Mouse (Mus musculus): ENCODE results near the gene Slc39a2.

Gene Slc39a2

DNA sequence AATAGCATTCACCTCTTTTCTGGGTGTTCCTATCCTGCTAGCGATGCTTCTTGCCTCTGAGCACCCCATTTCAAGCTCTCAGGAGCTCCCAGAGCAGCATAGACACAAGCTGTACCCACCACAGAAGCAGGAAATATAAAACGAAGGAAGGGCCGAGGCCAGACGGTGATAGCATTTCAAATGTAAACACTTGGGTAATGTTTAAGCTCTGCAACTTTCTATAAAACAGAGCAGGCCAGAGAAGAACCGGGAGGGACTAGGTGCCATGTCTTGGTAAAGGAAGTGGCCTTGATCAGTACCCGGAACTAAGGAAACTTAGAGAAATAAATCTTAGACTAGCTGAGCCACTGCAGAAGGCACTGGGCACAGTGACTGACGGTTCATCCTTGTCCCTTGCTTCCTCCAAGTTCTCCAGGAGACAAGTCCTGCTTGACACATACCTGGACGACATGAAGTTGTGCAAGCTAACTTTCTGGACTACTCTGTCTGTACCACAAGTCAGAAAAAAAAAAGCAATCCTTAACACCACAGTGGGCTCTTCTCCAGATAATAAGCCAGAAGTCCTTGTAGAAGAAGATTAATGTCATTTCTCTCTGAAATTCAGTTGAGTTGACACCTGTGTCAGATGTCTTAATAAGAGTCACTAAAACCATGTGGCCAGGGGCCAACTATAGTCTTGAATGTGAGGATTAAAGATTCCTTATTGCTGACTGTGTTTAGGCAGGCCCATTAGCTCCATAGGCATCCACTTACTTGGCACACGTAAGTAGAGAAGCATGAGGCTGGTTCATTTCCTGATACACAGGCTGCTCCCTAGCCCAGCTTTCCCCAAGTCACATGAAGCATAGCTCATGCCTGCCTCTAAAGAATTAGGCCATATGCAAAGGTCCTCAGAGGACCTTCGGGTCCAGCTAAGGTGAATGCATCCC lies 39.7 kb downstream of the Slc39a2 start:
- no peak for DNase-seq (ENCODE audit: low spot score)

- DNase-seq (ENCODE audit: low spot score), result no peak
Observed at GRCm38 (mm10) chr14:51939005-51939404, 46.3 kb downstream of the Slc39a2 start.

- no peak for DNase-seq (ENCODE audit: low spot score)
Observed at GRCm38 (mm10) chr14:51940944-51941560, 48.4 kb downstream of the Slc39a2 start.

DNA sequence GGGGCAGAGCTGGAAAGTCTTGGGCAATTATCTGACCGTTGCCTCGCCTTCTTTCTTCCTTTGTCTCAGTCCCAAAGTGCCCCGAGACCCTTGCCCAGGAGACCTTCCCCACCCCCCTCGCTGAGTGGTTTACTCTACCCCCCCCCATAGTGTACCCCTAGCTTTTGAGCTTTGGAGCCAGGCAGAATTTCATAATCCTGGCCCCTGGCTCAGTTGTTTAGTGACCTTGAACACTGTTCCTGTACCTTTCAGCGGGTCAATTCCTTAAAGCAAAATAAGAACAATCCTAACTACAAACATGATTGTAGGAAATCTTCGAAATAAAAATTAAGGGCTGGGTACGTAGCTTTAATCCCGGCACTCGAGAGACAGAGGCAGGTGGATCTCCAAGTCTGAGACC lies 48.9 kb downstream of the Slc39a2 start:
- DNase-seq (ENCODE audit: low spot score), result no peak

GRCm38 (mm10) chr14:51942236-51942635 lies 49.5 kb downstream of the Slc39a2 start:
- no peak for DNase-seq (ENCODE audit: low spot score)

DNA sequence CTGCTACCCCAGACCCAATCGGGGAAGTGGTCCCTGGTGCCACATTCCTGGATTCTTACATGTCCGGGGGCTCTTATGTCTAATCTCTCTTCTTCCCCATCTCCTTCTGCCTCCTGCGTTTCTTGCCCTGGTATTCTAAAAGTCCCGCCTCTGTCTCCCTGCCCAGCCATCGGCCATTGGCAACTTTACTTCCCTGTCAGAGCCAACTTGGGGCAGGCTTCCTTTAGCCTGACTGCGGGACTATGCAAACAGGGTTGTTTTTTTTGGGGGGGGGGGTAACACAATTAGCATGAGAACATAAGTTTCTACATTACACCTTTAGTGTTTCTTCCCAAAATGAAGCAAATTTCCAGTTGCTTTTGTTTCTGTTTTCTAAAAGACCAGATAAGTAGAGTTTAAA lies 50.6 kb downstream of the Slc39a2 start:
- no peak for DNase-seq (ENCODE audit: low spot score)
